Mouse (Mus musculus) adrenal gland, adult 8-10 months (tissue): ENCODE results near the gene Olfr694. TPM values are rescaled to one million over a fixed set of nuclear protein-coding genes. Genes with fewer than 3 reads are reported as not detected.
"Not testable (repeated sequence)": the region's sequence is repeated elsewhere in the genome, so short reads cannot be mapped to it uniquely, and the experiment has no call there.

Experiments used
- DNase-seq: peaks from one replicate; pipeline ENCODE4 v3.0.0; 2022
- total RNA-seq, 4 experiments: library from RNA; stranded (reverse); gene quantifications; 2 replicates each; pipeline ENCODE4 v1.2.4; 2022

Gene Olfr694
- total RNA-seq: not detected

DNA sequence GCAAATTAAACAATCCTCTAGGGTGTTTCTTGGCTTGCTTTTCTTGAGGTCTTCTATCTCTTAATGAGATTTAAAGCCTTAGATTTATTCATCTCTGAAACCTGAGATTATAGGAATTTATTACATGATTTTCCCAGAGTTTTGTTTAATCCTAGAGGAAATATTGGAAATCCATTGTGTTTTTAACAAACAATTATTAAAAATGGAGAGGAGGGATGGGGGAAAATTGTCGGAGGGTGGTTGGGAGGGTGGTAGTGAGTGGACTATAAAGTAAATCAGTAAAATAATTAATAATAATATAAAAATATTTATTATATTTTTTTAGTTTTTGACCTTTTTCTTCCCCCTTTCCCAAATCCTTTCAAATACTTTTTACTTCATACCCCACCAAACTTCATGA, at the start of gene Olfr694:
Gene Olfr694, minus strand, starts transcription at position 101 of the 400 bp plus-strand sequence.
- DNase-seq: no peak

GRCm38 (mm10) chr7:106737028-106737427, 45.4 kb upstream of the Olfr694 start:
- DNase-seq: no peak

GRCm38 (mm10) chr7:106733717-106734116, 42.1 kb upstream of the Olfr694 start:
- no peak for DNase-seq

DNA sequence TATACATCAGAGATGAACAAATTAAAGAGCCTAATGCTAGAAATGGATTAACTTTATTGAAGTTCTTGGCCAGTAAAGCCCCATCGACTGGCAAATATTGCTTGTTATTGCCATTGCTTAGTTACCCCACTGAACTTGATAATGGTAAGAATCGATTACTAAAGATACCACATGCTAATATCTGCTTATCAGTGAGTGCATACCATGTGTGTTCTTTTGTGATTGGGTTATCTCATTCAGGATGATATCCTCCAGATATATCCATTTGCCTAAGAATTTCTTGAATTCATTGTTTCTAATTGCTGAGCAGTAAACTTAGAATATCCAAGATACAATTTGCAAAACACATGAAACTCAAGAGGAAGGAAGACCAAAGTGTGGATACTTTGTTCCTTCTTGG, 34.0 kb upstream of the Olfr694 start:
- not testable (repeated sequence) for DNase-seq

- DNase-seq: no peak
These were observed 24.7 kb upstream of the Olfr694 start, which contains the start of gene Olfr695 for GRCm38 (mm10) chr7:106716296-106716695. Gene Olfr695 (minus strand): TSS chr7:106716396.

GRCm38 (mm10) chr7:106711463-106711862, 19.8 kb upstream of the Olfr694 start:
- DNase-seq: no peak

- DNase-seq: not testable (repeated sequence)
These were observed 16.1 kb upstream of the Olfr694 start for GRCm38 (mm10) chr7:106707705-106708104.

DNA sequence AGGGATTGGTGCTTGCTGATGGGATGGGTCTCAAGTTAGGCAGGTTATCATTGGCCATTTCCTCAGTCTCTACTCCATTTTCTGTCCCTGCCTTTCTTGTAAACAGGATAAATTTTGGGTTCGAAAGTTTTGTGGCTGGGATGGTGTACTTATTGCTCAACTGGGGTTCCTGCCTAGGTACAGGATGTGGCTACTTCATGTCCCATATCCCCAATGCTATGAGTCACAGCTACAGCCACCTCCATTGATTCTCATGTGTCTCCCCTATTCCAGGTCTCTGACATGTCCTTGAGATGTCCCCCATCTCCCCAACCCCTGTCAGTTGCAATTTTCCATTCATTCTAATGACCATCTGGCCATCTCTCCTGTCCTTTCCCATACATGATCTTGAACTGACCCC, 5.3 kb upstream of the Olfr694 start:
- no peak for DNase-seq

GRCm38 (mm10) chr7:106692976-106693375, 1.4 kb upstream of the Olfr694 start:
- DNase-seq: no peak

DNA sequence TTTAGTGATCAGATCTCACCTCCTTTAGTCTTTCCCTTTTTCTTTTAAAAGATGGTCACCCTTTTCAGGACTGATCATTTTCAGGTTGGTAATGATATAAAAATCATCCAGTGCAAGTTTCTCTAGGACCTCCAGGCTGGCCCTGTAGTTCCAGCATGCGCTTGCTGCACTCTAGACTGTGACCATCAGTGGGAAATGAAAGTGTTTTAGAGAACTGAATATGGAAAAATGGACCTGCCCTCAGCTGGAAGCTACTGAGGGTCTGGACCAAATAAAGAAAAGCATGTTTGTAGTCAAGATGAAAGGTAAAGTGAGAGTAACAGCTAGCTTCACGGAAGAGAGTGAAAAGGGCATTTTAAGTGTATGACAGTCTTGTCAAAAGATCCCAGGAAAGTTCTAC, 6.2 kb downstream of the Olfr694 start:
- no peak for DNase-seq

GRCm38 (mm10) chr7:106680484-106680883, 11.1 kb downstream of the Olfr694 start, which contains the start of gene Olfr693:
Gene Olfr693 (minus strand): TSS chr7:106680584.
- no peak for DNase-seq

DNA sequence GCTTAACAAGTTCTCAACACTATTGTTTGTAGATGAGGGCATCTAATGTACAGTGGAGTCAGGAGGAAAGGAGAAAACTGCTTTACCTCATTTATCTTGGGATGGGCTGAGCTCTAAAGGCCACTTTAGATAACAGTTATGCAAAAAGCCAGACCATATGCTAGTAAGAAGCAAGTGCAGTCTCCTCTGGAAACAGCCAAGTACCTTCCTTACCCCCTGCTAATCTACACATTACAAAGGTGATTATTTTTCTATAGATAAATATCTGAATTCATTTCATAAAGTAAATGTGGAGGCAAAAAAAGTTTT, 39.3 kb downstream of the Olfr694 start:
- DNase-seq: no peak

- DNase-seq: no peak
These were observed 39.9 kb downstream of the Olfr694 start for GRCm38 (mm10) chr7:106651555-106652343.

DNA sequence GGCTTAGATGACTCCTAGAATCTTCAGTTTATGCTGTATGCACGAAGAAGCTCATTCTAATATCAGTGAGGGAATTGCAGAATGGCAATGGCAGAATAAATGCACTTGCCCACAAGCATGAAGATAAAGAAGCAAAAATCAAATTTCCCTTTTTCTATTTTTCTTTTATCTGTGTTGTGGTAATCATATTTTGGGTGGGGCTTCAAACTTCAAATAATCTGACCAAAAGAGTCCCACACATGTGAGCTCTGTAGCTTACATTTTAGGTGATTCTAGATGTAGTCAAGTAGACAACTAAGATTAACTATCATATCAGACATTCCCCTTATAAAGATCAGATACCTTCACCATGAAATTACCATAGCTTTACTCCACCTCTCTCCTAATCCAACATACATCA, 41.8 kb downstream of the Olfr694 start:
- no peak for DNase-seq

GRCm38 (mm10) chr7:106645261-106645660, 46.4 kb downstream of the Olfr694 start:
- no peak for DNase-seq

DNA sequence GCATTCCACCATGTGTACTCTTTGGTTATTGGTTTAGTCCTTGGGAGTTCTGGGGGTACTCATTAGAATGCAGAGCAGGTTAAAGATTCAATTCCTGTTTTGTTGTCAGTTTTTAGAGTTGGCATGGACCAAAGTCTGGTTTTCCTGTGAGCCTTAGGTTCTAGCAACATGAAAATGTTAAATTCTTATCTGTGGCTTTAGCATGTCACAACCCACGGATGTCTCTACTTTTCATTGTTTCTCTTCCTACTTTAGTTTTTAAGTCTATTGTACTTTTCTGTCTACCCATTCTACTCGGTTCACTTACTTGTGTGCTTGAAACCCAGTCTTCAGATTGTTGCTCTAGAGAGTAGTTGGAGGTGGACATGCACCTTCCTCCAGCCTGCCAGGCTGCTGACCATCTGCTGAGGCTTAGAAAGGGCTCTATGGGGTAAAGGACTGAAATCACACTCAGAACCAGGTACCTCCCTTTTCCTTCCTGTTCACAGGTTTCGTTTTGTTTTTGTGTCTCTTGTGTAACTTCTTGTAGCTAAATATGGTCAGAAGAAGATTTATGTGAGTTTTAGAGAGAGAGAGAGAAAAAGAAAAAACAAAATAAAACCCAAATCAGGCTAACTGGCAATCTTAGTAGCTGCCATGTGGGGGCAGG, 47.3 kb downstream of the Olfr694 start:
- DNase-seq: no peak

DNA sequence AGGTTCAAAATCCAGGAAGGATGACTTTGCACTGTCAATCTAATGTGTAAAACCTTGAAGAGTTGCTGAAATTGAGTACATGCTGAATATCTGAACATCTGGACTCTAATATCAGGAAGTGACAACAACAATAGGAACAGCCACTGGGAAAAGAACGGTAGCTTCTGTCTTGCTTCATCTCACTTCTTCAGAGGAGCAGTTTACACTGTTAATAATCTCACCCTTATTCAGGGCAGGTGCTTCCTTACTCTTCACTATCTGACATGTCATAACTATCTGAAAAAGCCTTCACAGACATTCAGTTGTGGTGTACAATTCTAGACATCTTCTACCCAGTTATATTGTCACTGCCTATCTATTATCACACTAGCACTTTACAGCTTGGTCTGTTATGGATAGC, 50.8 kb downstream of the Olfr694 start:
- DNase-seq: no peak

DNA sequence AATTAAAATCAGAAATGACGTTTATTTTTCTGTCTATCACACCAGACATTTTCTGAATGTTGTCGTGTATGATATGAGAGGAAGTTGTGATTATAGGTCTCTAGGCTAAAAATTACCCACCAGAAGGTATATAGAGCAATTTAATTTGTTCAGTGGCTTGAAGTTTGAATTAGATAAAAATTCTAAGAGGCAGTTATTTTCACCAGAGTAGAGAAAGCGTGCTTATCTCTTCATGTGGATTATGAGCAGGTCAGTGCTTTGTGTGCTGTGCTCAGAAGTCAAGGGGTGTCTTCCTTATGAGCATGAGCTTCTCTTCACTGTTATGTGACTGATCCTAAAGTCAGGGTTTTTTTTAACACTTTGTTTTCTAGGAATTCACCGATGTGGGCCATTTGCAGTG, 56.1 kb downstream of the Olfr694 start:
- no peak for DNase-seq

Other genes with a start within 250 kb of the Olfr694 start
- not detected for gene Olfr693, start 11.2 kb downstream of the Olfr694 start, total RNA-seq
- not detected for gene Olfr695, start 24.6 kb upstream of the Olfr694 start, total RNA-seq
- gene Olfr697, start 50.6 kb upstream of the Olfr694 start, total RNA-seq: not detected
- not detected for gene Olfr698, start 63.6 kb upstream of the Olfr694 start, total RNA-seq
- gene Olfr699, start 101.4 kb upstream of the Olfr694 start, total RNA-seq: not detected
- not detected for gene Olfr700, start 117.0 kb upstream of the Olfr694 start, total RNA-seq
- not detected for gene Olfr701, start 122.3 kb upstream of the Olfr694 start, total RNA-seq
- gene Olfr702, start 142.1 kb upstream of the Olfr694 start, total RNA-seq: not detected
- not detected for gene Olfr703, start 151.5 kb upstream of the Olfr694 start, total RNA-seq
- not detected for gene Olfr704, start 171.4 kb upstream of the Olfr694 start, total RNA-seq
- not detected for gene Olfr705, start 185.1 kb upstream of the Olfr694 start, total RNA-seq
- gene Olfr706, start 196.3 kb upstream of the Olfr694 start, total RNA-seq: not detected
- not detected for gene Olfr707, start 209.4 kb upstream of the Olfr694 start, total RNA-seq
- not detected for gene Olfr1532-ps1, start 216.2 kb upstream of the Olfr694 start, total RNA-seq
- not detected for gene Olfr709-ps1, start 240.4 kb upstream of the Olfr694 start, total RNA-seq